Mouse (Mus musculus) neural tube, embryonic 12.5 days (tissue): ENCODE measurements at regions not wholly inside any gene's neighbourhood (a gene's known extent, or its start where the extent isn't known, plus 50 kb on each side); places are given as distances from the start of the nearest gene placed in this dataset.

Source experiments
- ATAC-seq: fragments of 200-750 bp; cut with Nextera tagmentation; 2 replicates; pipeline ENCODE4 v1.8.0; 2017; ENCODE audit warnings: low read depth, mild to moderate bottlenecking, moderate TSS enrichment, moderate library complexity; ENCODE audit not compliant: low FRiP score
- H3K27ac ChIP-seq: fragments of 300-500 bp; sonication (generic); 2 replicates; pipeline ENCODE4 v1.5.1; 2016
- H3K27me3 ChIP-seq: fragments of 300-500 bp; sonication (generic); replicated peaks from 2 replicates; pipeline ENCODE4 v1.6.1; 2016; ENCODE audit warnings: mild to moderate bottlenecking
- H3K36me3 ChIP-seq: fragments of 300-500 bp; sonication (generic); 2 replicates; pipeline ENCODE4 v1.6.1; 2016; ENCODE audit warnings: mild to moderate bottlenecking
- H3K4me1 ChIP-seq: fragments of 300-500 bp; sonication (generic); 2 replicates; pipeline ENCODE4 v1.6.1; 2016
- H3K4me2 ChIP-seq: fragments of 300-500 bp; sonication (generic); replicated peaks from 2 replicates; pipeline ENCODE4 v1.6.1; 2016; ENCODE audit warnings: mild to moderate bottlenecking
- H3K4me3 ChIP-seq: fragments of 300-500 bp; sonication (generic); 2 replicates; pipeline ENCODE4 v1.5.1; 2016
- H3K9ac ChIP-seq: fragments of 300-500 bp; sonication (generic); 2 replicates; pipeline ENCODE4 v1.6.1; 2016; ENCODE audit warnings: mild to moderate bottlenecking
- H3K9me3 ChIP-seq: fragments of 300-500 bp; sonication (generic); 2 replicates; pipeline ENCODE4 v1.6.1; 2016; ENCODE audit warnings: mild to moderate bottlenecking
- WGBS: fragments of 180-500 bp; shearing (Covaris S2); methylation state at CpG from one replicate; pipeline ENCODE4 v1.1.7; 2016; 5-methylcytosine and 5-hydroxymethylcytosine counted together

DNA sequence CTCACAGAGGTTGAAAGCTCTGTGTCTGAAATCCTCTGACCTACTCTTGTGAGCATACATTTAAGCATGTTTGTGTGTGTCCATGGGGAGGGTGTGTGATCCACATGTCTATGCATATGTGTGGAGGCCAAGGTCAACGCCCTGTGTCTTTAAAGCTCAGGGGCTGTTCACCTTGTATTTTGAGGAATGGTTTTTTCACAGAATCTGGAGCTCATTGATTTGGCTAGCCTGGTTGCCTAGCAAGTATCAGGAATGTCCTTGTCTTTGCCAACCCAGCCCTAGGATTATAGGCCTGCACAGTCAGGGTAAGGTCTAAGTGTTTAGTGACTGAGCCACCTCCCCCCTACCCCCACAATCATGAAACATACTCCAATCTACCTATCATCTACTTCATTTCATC, 394.0 kb upstream of the Plxna2 start:
- H3K27ac ChIP-seq = no peak overlapping the region
- no peaks in the 10 kb centered on the region for H3K27me3 ChIP-seq
- H3K9me3 ChIP-seq = no peaks in the 10 kb centered on the region
- 76% methylated on average over 1 of the region's 1 CpGs for WGBS
- H3K4me3 ChIP-seq = no peak overlapping the region
- no peak for ATAC-seq
- H3K4me2 ChIP-seq = no peak overlapping the region
- peaks cover 41% of the 10 kb centered on the region for H3K4me1 ChIP-seq
- H3K36me3 ChIP-seq = no peaks in the 10 kb centered on the region
- H3K9ac ChIP-seq = no peak overlapping the region

DNA sequence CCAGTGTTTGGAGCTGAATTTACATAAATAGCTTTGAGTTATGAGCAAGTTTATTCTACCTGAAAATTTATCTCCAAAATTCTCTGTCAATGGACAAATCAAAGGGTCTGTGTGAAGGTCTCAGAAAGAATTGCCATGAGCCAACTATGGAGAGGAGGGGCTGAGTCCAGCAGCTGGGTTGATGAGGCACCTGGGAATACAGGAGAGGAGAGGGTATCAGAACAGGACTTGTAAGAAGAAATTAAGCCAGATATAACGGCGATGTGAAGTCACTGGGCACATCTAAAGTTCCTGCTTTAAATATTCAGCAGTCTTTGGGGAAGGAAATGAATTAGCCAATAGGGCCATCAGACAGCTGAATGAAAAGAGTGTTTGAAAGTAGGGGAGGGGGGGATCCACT, 394.4 kb upstream of the Plxna2 start:
- ATAC-seq = no peak; the same call in 1 of the 2 replicates

DNA sequence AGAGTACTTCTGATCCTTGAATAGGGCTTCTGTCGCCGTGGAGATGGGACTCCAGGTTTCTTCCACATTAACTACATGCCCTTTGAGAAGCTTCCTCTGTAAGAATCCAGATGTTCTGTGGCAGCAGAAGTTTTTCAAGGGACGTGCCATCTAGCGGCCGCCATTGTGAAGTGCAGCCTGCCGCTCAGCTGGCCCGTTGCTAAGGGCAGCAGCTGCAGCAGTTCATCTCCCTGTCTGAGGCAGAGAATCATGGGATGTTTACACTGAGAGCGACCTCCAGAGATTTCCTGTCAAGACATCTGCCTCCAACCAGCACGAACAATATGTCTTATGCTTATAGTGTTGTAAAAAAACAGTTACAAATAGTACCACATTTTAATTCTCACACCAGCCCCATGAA, 395.0 kb upstream of the Plxna2 start:
- H3K4me3 ChIP-seq = no peak overlapping the region
- H3K4me2 ChIP-seq = no peak overlapping the region
- no peaks in the 10 kb centered on the region for H3K27me3 ChIP-seq
- no peak overlapping the region for H3K27ac ChIP-seq
- no peak overlapping the region for H3K9ac ChIP-seq
- H3K9me3 ChIP-seq = no peaks in the 10 kb centered on the region
- H3K4me1 ChIP-seq = peaks cover 41% of the 10 kb centered on the region
- peak; percentile 84 for ATAC-seq
- H3K36me3 ChIP-seq = no peaks in the 10 kb centered on the region
- WGBS = 2% methylated on average over 9 of the region's 9 CpGs

More for the DNA sequence above, 394.4 kb upstream of the Plxna2 start:
- Histone ChIP-seq H3K4me3 (no peak overlapping the region), H3K4me2 (no peak overlapping the region), H3K36me3 (no peaks in the 10 kb centered on the region), H3K9me3 (no peaks in the 10 kb centered on the region), H3K9ac (no peak overlapping the region), H3K27ac (0 out of 2 replicates have a peak overlapping the region, but pooled peaks have one; percentile 20), H3K27me3 (no peaks in the 10 kb centered on the region), H3K4me1 (peaks cover 41% of the 10 kb centered on the region)
- 22% methylated on average over 2 of the region's 2 CpGs for WGBS

DNA sequence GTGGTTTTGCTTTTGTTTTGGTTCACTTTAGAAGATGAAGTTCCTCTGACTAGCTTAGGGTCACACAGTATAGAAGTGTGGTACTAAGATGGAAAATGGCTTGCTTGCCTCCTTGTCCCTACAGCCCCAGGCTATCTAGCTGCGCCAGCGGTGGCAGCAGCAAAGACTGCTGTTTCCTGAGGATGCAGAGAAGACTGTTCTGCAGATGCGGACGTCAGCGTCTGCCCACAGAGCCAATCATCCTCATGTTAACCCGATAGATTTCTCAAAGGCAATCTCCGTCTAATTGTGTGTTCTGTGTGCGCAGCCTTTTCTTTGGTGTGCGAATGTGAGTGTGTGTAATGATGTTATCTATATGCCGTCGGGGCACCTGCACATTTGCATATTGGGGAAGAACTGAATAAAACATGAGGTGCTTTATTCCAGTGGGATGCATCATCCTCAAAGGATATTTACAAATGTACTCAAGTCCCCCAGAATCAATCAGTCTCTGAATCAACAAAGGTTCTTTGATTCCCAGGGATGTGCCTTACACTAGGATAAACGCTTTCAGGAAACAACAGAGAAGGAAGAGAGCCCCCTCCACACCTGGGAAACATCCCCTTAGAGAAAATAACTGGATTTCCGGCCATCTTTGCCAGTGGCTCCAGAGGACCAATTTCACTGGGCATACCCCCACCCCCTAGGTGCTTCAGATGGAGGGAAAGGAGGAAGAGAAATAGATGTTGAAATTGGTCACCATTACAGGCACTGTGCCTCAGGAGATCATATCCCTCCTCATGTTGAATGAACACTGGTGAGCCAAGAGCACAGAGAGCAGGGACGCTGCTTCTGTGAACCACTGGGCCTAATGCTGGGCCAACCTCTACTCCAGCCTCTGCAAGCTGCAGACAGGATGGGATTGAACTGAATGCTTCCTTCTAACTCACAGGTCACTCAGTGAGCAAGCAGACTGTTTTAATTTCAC, 409.7 kb upstream of the Plxna2 start:
- Histone ChIP-seq H3K4me1 (peaks cover 10% of the 10 kb centered on the region), H3K9me3 (no peaks in the 10 kb centered on the region), H3K4me3 (no peak overlapping the region), H3K36me3 (no peaks in the 10 kb centered on the region), H3K27me3 (no peaks in the 10 kb centered on the region), H3K9ac (no peak overlapping the region), H3K4me2 (peak overlapping the region; percentile 43), H3K27ac (0 out of 2 replicates have a peak overlapping the region, but pooled peaks have one; percentile 26)
- ATAC-seq = peak; percentile 83
- 33% methylated on average over 14 of the region's 14 CpGs for WGBS

DNA sequence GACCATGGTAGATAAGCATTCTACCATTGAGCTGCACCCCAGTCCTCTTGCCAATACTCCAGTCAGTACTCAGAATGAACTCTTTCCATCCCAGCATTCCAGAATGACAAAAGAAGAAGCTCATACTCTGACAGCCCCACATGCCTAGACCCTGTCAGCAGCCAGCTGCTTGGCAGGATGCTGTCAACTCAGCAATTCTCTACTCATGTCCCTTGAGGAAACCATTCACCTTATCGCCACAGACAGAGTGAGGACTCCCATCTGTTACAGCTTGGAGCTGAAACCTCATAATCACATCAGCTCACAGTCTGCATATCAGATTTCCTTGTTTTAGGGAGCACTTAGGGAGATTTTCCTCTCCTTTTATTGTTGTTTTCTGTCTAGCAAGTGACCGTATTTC, 420.5 kb upstream of the Plxna2 start:
- Histone ChIP-seq H3K4me2 (no peak overlapping the region), H3K27ac (no peak overlapping the region), H3K4me3 (no peak overlapping the region), H3K36me3 (no peaks in the 10 kb centered on the region), H3K9me3 (no peaks in the 10 kb centered on the region), H3K27me3 (no peaks in the 10 kb centered on the region), H3K9ac (no peak overlapping the region), H3K4me1 (no peaks in the 10 kb centered on the region)
- WGBS = 60% methylated on average over 2 of the region's 2 CpGs
- ATAC-seq = no peak

DNA sequence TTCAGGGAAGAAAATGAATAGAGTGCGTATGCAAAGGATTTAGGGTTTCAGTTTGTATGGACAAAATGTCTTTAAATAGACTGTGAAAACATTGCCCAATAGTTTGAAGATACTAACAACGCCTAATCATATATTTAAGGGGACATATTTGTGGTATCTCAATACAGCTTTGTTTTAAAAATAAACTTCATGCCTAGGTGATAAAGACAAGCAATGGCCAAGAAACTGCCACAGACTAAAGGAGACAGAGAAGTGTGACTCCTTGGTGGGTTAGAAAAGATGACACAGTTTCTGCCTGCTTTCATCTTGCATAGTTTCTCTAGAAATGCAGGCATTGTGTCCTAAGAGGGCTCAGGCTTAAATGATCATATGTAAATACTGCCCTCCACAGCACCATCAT, 435.7 kb upstream of the Plxna2 start:
- Histone ChIP-seq H3K9ac (no peak overlapping the region), H3K4me1 (no peaks in the 10 kb centered on the region), H3K27ac (no peak overlapping the region), H3K4me2 (no peak overlapping the region), H3K27me3 (no peaks in the 10 kb centered on the region), H3K4me3 (no peak overlapping the region), H3K36me3 (no peaks in the 10 kb centered on the region), H3K9me3 (no peaks in the 10 kb centered on the region)
- WGBS = 91% methylated on average over 2 of the region's 2 CpGs
- no peak for ATAC-seq

DNA sequence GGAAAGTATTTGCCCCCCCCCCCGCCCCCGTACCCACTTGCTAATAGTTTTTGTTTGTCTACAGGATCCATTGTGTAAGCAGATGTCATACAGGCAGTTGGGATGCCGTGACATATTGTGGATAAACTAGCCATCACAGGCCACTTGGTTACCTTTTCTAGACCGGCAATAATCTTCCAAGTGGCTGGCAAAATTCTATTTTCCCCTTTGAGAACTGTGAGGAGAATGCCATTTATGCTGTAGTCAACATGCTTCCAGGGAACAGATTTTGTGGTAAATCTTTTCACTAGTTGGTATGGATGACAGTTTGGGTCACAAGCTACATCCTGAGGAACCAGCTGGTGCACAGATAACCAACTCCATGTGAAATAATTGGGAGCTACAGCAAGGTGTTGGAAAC, 456.5 kb upstream of the Plxna2 start:
- Histone ChIP-seq H3K27ac (no peak overlapping the region), H3K9me3 (no peaks in the 10 kb centered on the region), H3K9ac (no peak overlapping the region), H3K36me3 (no peaks in the 10 kb centered on the region), H3K4me2 (no peak overlapping the region), H3K27me3 (no peaks in the 10 kb centered on the region), H3K4me1 (peaks cover 6% of the 10 kb centered on the region), H3K4me3 (no peak overlapping the region)
- WGBS = 45% methylated on average over 4 of the region's 4 CpGs
- peak; percentile 30 for ATAC-seq

DNA sequence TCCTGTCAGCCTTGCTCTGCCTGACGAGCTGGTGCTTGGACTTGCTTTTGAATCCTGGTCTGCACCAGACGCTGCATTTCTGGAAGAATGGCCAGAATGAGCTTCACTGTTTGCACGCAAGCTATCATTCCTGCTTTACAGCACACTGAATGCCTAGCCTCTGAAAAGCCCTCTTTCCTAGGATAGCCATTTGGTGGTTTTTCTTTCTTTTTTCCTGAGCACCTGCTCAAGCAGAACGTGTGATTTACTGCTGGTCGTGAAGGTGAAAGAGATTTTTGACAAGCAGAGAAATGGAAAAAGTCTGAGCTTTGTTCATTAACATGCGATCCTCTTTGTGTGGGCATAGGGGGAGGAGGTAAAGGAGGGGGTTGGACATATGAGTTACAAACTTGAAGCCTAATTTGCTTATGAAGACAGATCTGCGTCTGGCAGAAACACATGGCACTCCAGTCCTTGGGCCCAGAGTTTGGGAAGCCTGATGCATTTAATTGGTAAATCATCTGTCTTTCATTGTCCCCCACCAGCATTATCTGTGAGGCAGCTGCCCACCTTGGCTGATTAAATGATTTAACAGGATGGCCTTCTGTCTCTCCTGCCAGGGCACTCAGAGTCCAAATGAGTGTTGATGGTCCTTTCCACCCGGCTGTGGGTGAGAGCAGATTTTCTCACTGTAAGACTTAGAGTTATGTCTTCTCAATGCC, 457.1 kb upstream of the Plxna2 start:
- peaks cover 6% of the 10 kb centered on the region for H3K4me1 ChIP-seq
- no peak overlapping the region for H3K27ac ChIP-seq
- H3K9me3 ChIP-seq = no peaks in the 10 kb centered on the region
- peak; percentile 92 for ATAC-seq
- H3K9ac ChIP-seq = no peak overlapping the region
- H3K36me3 ChIP-seq = no peaks in the 10 kb centered on the region
- H3K4me2 ChIP-seq = peak overlapping the region; percentile 22
- 14% methylated on average over 8 of the region's 8 CpGs for WGBS
- no peaks in the 10 kb centered on the region for H3K27me3 ChIP-seq
- no peak overlapping the region for H3K4me3 ChIP-seq

DNA sequence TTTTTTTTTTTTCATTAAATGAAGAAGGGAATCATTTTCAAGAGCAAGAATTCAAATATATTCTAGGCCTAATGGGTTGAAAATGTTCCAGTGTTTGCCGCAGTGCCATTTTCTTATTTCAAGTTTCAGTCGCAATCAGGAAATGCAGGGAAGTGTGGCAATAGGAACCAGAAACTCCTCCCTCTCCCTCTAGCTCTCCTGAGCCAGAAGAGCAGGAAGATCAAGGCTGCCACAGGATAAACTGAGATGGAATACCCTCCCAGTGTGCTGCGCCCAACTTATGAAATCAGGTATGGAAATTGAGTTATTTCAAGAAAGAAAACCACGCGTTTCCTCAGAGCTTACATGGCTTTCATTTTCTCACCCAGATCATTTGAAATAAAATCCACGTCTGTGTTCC, 460.8 kb upstream of the Plxna2 start:
- no peak for ATAC-seq
- WGBS = 89% methylated on average over 6 of the region's 6 CpGs

DNA sequence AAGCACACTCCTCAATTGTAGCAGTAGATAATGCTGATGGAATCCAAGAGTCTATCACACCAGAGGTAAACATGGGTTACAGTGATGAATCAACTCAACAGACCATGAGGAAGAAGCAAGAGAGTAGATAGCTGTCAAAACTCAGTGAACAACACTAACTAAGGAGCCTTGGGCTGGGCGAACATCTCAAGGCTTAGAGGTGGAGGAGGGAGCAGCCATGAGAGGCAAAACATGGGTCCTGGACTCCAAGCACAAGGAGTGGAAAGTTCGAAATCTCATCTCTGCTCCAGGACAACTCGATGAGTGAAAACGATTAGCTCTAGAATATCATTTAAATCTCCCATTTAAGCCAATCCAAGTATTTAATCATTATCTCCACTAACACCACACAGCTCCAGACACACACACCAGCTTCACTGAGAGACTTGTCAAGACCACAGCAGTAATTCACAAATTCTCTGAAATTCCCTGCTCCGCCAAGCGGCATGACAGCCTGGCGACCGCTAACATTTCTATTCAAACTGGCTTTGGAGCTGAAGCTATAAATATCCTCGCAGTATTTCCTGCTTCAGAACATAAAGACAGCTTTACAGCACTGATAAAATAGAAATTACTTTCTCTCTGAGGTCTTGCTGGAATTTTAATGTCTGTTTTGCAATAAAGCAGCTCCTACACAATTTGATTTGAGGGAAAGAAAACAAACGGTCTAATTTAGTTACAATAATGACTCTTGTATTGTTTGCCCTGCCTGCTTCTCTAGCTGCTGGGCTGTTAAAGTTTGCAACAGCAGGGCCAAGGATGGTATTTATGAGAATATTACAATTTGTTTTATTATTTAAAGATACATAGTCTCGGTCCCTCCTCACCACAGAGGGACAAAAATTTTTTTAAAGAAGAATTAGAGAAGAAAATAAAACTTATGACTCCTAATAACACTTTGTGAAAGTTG, 469.3 kb upstream of the Plxna2 start:
- H3K4me2 ChIP-seq = 0 out of 2 replicates have a peak overlapping the region, but pooled peaks have one; percentile 14
- peak; percentile 71 for ATAC-seq
- H3K9ac ChIP-seq = no peak overlapping the region
- no peak overlapping the region for H3K27ac ChIP-seq
- H3K9me3 ChIP-seq = no peaks in the 10 kb centered on the region
- H3K36me3 ChIP-seq = no peaks in the 10 kb centered on the region
- H3K27me3 ChIP-seq = no peaks in the 10 kb centered on the region
- WGBS = 31% methylated on average over 11 of the region's 11 CpGs
- peaks cover 11% of the 10 kb centered on the region for H3K4me1 ChIP-seq
- H3K4me3 ChIP-seq = no peak overlapping the region

More for the DNA sequence above, 460.8 kb upstream of the Plxna2 start:
- no peak overlapping the region for H3K4me2 ChIP-seq
- H3K4me3 ChIP-seq = no peak overlapping the region
- H3K27ac ChIP-seq = no peak overlapping the region
- H3K36me3 ChIP-seq = no peaks in the 10 kb centered on the region
- no peaks in the 10 kb centered on the region for H3K27me3 ChIP-seq
- no peak overlapping the region for H3K9ac ChIP-seq
- H3K9me3 ChIP-seq = no peaks in the 10 kb centered on the region
- H3K4me1 ChIP-seq = peaks cover 6% of the 10 kb centered on the region

DNA sequence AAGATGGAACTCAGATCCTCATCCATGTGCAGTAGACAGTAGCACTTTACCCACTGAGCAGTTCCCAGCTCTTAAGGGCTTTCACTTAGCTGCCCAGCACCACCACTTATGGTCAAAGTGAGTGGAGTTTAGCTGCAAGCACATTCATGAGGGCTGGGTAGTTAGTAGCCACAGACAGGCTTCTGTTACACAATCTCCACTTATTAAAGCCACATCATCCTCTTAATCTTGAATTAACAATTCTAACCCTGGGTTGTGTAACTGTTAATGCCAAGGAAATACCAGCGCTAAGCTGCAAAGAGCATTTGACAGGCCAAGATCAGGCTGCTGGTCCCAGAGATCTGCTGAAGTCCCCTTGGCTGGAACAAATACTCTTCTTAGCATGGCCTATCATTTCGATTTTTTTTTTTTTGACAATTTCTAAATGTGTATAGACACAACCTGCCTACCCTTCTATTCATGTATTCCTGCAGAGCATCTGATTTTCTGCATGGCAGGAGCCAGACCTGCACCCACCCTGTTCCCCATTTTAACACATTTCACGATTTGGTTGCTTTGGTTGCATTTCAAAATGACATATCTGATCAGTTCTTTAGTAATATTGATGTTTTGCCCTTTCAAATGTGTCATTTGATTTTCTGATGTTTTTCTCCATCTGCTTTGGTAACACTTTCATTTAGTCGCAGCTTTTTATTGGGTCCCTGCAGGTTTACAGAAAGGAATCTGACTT, 500.2 kb upstream of the Plxna2 start:
- Histone ChIP-seq H3K36me3 (no peaks in the 10 kb centered on the region), H3K4me3 (no peak overlapping the region), H3K4me2 (no peak overlapping the region), H3K9ac (no peak overlapping the region), H3K27me3 (no peaks in the 10 kb centered on the region), H3K4me1 (no peaks in the 10 kb centered on the region), H3K9me3 (no peaks in the 10 kb centered on the region), H3K27ac (no peak overlapping the region)
- no peak for ATAC-seq
- WGBS = 79% methylated on average over 4 of the region's 4 CpGs
